Mouse (Mus musculus): Measurements from ENCODE around the gene Cmtm2b.
A peak's percentile ranks its signal among the peaks of the same experiment; 100 is the strongest.
"Not testable (repeated sequence)": the region's sequence is repeated elsewhere in the genome, so short reads cannot be mapped to it uniquely, and the experiment has no call there.

Gene Cmtm2b

GRCm38 (mm10) chr8:104321930-104322329, at the start of gene Cmtm2b:
Gene Cmtm2b, plus strand, starts transcription at chr8:104322230.
- DNase-seq (ENCODE audit: low spot score): not testable (repeated sequence)

GRCm38 (mm10) chr8:104293081-104293480, 28.9 kb upstream of the Cmtm2b start, which contains the start of gene Cmtm2a:
Gene Cmtm2a, minus strand, starts transcription at chr8:104293181.
- not testable (repeated sequence) for DNase-seq (ENCODE audit: low spot score)

- DNase-seq (ENCODE audit: low spot score): no peak
These were observed 27.6 kb upstream of the Cmtm2b start for GRCm38 (mm10) chr8:104294396-104294795.

- not testable (repeated sequence) for DNase-seq (ENCODE audit: low spot score)
These were observed 20.5 kb upstream of the Cmtm2b start for GRCm38 (mm10) chr8:104301577-104301976.

- DNase-seq (ENCODE audit: low spot score): not testable (repeated sequence)
These were observed 19.5 kb upstream of the Cmtm2b start for GRCm38 (mm10) chr8:104302536-104302935.

- DNase-seq (ENCODE audit: low spot score): no peak
These were observed 17.1 kb upstream of the Cmtm2b start for GRCm38 (mm10) chr8:104304962-104305361.

- DNase-seq (ENCODE audit: low spot score): not testable (repeated sequence)
These were observed 13.7 kb upstream of the Cmtm2b start for GRCm38 (mm10) chr8:104308341-104308740.

- not testable (repeated sequence) for DNase-seq (ENCODE audit: low spot score)
These were observed 12.4 kb upstream of the Cmtm2b start, which contains the start of the genes Gm45711 and Cmtm1 for GRCm38 (mm10) chr8:104309441-104310155. Gene Gm45711, minus strand, starts transcription at chr8:104310081. Gene Cmtm1, minus strand, starts transcription at chr8:104310145.

- not testable (repeated sequence) for DNase-seq (ENCODE audit: low spot score)
These were observed 10.0 kb upstream of the Cmtm2b start for GRCm38 (mm10) chr8:104312023-104312422.

GRCm38 (mm10) chr8:104313311-104313710, 8.7 kb upstream of the Cmtm2b start:
- DNase-seq (ENCODE audit: low spot score): no peak

GRCm38 (mm10) chr8:104321267-104321666, 763 bp upstream of the Cmtm2b start, which contains the start of gene Gm11020:
Gene Gm11020, plus strand, starts transcription at chr8:104321567.
- DNase-seq (ENCODE audit: low spot score): not testable (repeated sequence)

- DNase-seq (ENCODE audit: low spot score): no peak
These were observed 10.9 kb downstream of the Cmtm2b start for GRCm38 (mm10) chr8:104332665-104333631.

GRCm38 (mm10) chr8:104333786-104334185, 11.8 kb downstream of the Cmtm2b start:
- DNase-seq (ENCODE audit: low spot score): no peak

- DNase-seq (ENCODE audit: low spot score): no peak
These were observed 12.2 kb downstream of the Cmtm2b start for GRCm38 (mm10) chr8:104334196-104334595.

GRCm38 (mm10) chr8:104336806-104337205, 14.8 kb downstream of the Cmtm2b start:
- no peak for DNase-seq (ENCODE audit: low spot score)

GRCm38 (mm10) chr8:104337890-104338289, 15.9 kb downstream of the Cmtm2b start:
- no peak for DNase-seq (ENCODE audit: low spot score)

GRCm38 (mm10) chr8:104339229-104339982, 17.4 kb downstream of the Cmtm2b start, which contains the start of gene Cmtm3:
Gene Cmtm3, plus strand, starts transcription at chr8:104339410.
- DNase-seq (ENCODE audit: low spot score): peak; percentile 25

GRCm38 (mm10) chr8:104339983-104340232, 17.9 kb downstream of the Cmtm2b start:
- DNase-seq (ENCODE audit: low spot score): no peak

- peak; percentile 76 for DNase-seq (ENCODE audit: low spot score)
These were observed 18.4 kb downstream of the Cmtm2b start for GRCm38 (mm10) chr8:104340233-104341105.

- DNase-seq (ENCODE audit: low spot score): peak; percentile 35
These were observed 19.1 kb downstream of the Cmtm2b start for GRCm38 (mm10) chr8:104341106-104341561.

- no peak for DNase-seq (ENCODE audit: low spot score)
These were observed 19.6 kb downstream of the Cmtm2b start for GRCm38 (mm10) chr8:104341678-104342077.
